Mouse (Mus musculus) stomach, postnatal 0 days (tissue): Measurements from ENCODE around the gene Sgca.

ENCODE experiments used
- CTCF ChIP-seq: IDR thresholded peaks from 2 replicates; pipeline ENCODE4 v1.5.1; 2016; ENCODE audit warnings: antibody characterized with exemption, low read depth, mild to moderate bottlenecking, moderate library complexity
- EP300 ChIP-seq: optimal IDR thresholded peaks from 2 replicates; pipeline ENCODE3; 2016; ENCODE audit warnings: antibody characterized with exemption

DNA sequence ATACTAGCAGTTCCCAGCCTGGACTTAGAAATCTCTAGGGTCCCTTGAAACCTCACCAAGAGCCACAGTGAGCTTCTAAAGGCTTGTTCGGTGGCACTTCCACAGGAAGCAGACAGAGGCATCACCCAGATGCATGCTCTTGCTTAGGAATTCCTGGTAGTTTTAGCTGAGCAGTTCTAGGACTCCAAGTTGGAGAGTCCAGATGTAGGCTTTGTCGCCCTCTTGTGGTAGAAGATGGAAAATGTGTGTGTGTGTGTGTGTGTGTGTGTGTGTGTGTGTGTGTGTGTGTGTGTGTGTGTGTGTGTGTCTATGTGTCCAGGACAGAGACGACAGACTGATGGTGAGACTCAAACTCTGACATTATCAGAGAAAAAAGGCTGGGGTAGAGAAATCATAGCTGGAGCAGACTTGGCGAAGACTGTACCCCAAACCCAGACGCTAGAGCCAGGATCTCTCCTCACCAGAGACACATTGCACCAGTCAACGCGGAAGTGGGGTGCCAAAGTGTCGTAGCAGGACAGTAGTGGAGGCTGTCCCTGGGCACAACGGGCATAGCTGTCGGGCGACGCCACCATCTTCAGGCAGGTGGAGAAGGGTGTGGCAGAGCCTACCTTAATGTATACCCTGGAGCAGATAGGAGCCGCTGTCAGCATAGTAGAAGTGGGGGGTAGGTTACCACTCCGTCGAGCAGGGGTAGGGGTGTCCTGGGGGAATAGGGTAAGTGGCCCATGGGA, 5.8 kb downstream of the Sgca start:
- TF ChIP-seq EP300 (no peak), CTCF (peak; percentile 95)
